In genomic region chr4:144433216-144433615, GRCm38 (mm10) we compare ENCODE assay signal across 24 mouse cellular contexts. TPM values are rescaled to one million over a fixed set of nuclear protein-coding genes. Genes with fewer than 3 reads are reported as not detected.
"Had no signal": no experiment of that assay in that cellular context is flagged by ENCODE, and none has a peak within 500 bp of the region (broad histone marks: within the 10 kb centered on the region; RNA-seq: fewer than 3 reads in every experiment).

No protein-coding gene starts in this region.

- DNase-seq: retina, postnatal 1 day; right cerebral cortex, adult 18-20 months; right cerebral cortex, postnatal 14 days; right cerebral cortex, postnatal 25 days; right cerebral cortex, postnatal 4 days; spleen, adult 18-20 months; thymus, adult 18-20 months; thymus, adult 2 months; thymus, postnatal 14 days; thymus, postnatal 25 days; thymus, postnatal 36 days; thymus, postnatal 4 days had no signal

RNA-seq across cellular contexts. Expression of gene 1700012P22Rik, which starts 5.4 kb away (rescaled TPM):
- polyA plus RNA-seq: neural tube, embryonic 13.5 days; neural tube, embryonic 14.5 days; neural tube, embryonic 15.5 days; small intestine, adult 2 months; spleen, adult 2 months; stomach, embryonic 14.5 days; stomach, embryonic 15.5 days; stomach, embryonic 16.5 days; stomach, postnatal 0 days; thymus, adult 2 months; thymus, postnatal 0 days; urinary bladder, adult 2 months had no signal

RNA-seq across cellular contexts. Expression of gene Gm9944, which starts 19.9 kb away (rescaled TPM):
- polyA plus RNA-seq: neural tube, embryonic 13.5 days; neural tube, embryonic 14.5 days; neural tube, embryonic 15.5 days; small intestine, adult 2 months; spleen, adult 2 months; stomach, embryonic 14.5 days; stomach, embryonic 15.5 days; stomach, embryonic 16.5 days; stomach, postnatal 0 days; testis, adult 2 months; thymus, adult 2 months; thymus, postnatal 0 days; urinary bladder, adult 2 months had no signal

RNA-seq across cellular contexts. Expression of gene Pramef12, which starts 25.0 kb away (rescaled TPM):
- polyA plus RNA-seq: neural tube, embryonic 13.5 days; neural tube, embryonic 14.5 days; neural tube, embryonic 15.5 days; small intestine, adult 2 months; spleen, adult 2 months; stomach, embryonic 16.5 days had no signal

RNA-seq across cellular contexts. Expression of gene Aadacl3, which starts 30.3 kb away (rescaled TPM):
- polyA plus RNA-seq: neural tube, embryonic 13.5 days; neural tube, embryonic 14.5 days; neural tube, embryonic 15.5 days; small intestine, adult 2 months; spleen, adult 2 months; stomach, embryonic 14.5 days; stomach, embryonic 15.5 days; stomach, embryonic 16.5 days; testis, adult 2 months; thymus, adult 2 months; thymus, postnatal 0 days; urinary bladder, adult 2 months had no signal

RNA-seq across cellular contexts. Expression of gene Pramef20, which starts 55.5 kb away (rescaled TPM):
- polyA plus RNA-seq: neural tube, embryonic 13.5 days; neural tube, embryonic 14.5 days; neural tube, embryonic 15.5 days; small intestine, adult 2 months; spleen, adult 2 months; stomach, embryonic 14.5 days; stomach, embryonic 15.5 days; stomach, embryonic 16.5 days; stomach, postnatal 0 days; testis, adult 2 months; thymus, adult 2 months; thymus, postnatal 0 days; urinary bladder, adult 2 months had no signal
